Mouse (Mus musculus): ENCODE results near the gene Gldc. TPM values are rescaled to one million over a fixed set of nuclear protein-coding genes. Genes with fewer than 3 reads are reported as not detected.

Gldc gene
- total RNA-seq, 1 experiment from 2014 or later, result 0.18 TPM

DNA sequence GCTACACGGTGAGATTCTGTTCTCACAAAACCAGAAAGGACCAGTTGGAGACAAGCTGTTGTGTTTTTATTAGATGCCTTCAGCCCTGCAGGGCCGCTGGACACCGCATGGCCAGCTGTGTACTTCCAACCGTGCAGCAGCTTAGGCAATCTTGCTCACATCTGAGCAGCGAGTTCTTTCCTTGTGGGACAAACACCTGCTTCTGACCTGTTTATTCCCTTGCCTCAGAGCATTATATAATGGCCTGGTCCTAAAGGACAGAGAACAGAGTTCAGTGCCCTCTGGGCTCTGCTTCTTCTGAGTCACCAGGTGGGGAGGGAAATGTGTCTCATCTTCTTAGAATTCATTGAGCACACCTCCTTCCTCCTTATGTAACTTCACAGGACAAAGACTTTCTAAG is 12.4 kb downstream of the Gldc start:
- ATAC-seq (replicated peaks; ENCODE audit: low read depth, poor library complexity, severe bottlenecking), result no peak

DNA sequence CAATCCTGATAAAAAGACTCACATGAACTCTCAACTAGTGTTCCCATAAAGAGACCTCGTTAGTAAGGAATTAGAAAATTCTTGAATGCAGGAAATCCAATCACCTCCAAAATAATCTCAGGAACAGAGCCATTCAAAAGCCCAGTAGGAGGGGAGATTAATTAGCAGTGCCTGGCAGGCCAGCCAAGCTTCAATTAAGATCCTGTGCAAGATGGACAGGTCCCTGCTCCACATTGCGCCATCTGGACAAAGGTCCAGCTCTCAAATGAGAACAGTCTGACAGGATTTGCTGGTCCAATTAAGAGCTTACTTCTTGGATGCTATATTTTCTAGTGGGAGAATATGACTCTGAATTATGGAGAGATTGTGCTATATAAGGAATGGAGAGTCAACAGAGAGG is 15.2 kb downstream of the Gldc start:
- ATAC-seq (replicated peaks; ENCODE audit: low read depth, poor library complexity, severe bottlenecking), result no peak

- ATAC-seq (replicated peaks; ENCODE audit: low read depth, poor library complexity, severe bottlenecking), result no peak
Observed at GRCm38 (mm10) chr19:30158189-30158588, 17.0 kb downstream of the Gldc start.

DNA sequence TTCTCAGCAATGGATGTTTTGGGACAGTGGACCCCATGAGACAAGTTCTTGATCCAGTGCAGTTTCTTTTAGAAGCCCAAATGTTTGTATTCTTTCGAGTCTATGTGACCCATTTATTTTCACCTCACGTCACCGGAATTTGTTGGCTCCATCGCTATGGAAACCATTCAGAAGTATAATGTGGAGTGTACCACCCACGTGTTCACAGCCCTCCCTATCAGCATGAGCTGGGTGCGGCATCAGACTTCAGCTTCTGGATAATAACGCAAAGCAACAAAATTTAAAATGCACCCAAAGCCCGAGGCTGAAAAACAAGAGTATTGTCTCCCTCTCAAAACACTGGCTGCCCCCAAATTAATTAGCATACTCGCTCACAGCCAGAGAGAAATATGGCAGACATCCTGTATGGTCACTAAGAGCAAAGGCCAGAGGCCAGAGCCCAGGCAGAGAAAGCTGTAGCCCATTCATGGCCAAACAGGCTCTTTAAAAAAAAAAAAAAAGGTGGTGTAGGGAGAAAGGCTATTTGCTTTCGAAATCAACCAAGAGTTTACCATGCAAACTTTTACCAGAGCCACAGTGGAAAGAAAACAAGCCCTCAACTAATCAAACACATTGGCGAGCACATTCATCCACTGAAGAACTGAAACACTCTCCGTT is 18.1 kb downstream of the Gldc start:
- no peak for ATAC-seq (replicated peaks; ENCODE audit: low read depth, poor library complexity, severe bottlenecking)

- no peak for ATAC-seq (replicated peaks; ENCODE audit: low read depth, poor library complexity, severe bottlenecking)
Observed at GRCm38 (mm10) chr19:30153729-30154128, 21.5 kb downstream of the Gldc start.

DNA sequence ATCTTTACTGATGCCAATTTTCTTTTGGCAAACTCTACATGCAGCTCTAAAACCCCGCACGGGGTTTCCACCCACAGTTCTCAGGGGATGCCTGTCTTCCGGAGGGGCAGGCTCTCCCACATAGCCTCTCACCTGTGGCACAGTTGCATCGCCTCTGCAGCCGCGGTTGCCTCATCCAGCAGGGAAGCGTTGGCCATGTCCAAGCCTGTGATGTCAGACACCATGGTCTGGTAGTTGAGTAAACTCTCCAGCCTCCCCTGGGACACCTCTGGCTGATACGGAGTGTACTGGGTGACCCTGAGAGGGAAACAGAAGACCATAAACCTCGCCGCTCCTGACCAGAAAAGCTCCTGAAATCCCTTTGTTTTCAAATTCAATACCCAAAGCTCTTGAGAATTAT is 23.9 kb downstream of the Gldc start:
- ATAC-seq (replicated peaks; ENCODE audit: low read depth, poor library complexity, severe bottlenecking), result no peak

- ATAC-seq (replicated peaks; ENCODE audit: low read depth, poor library complexity, severe bottlenecking), result no peak
Observed at GRCm38 (mm10) chr19:30149238-30149805, 25.9 kb downstream of the Gldc start.

- no peak for ATAC-seq (replicated peaks; ENCODE audit: low read depth, poor library complexity, severe bottlenecking)
Observed at GRCm38 (mm10) chr19:30147306-30147705, 27.9 kb downstream of the Gldc start.

GRCm38 (mm10) chr19:30146761-30147160 is 28.5 kb downstream of the Gldc start:
- no peak for ATAC-seq (replicated peaks; ENCODE audit: low read depth, poor library complexity, severe bottlenecking)

- no peak for ATAC-seq (replicated peaks; ENCODE audit: low read depth, poor library complexity, severe bottlenecking)
Observed at GRCm38 (mm10) chr19:30145106-30145505, 30.1 kb downstream of the Gldc start.

- ATAC-seq (replicated peaks; ENCODE audit: low read depth, poor library complexity, severe bottlenecking), result no peak
Observed at GRCm38 (mm10) chr19:30136308-30136707, 38.9 kb downstream of the Gldc start.

DNA sequence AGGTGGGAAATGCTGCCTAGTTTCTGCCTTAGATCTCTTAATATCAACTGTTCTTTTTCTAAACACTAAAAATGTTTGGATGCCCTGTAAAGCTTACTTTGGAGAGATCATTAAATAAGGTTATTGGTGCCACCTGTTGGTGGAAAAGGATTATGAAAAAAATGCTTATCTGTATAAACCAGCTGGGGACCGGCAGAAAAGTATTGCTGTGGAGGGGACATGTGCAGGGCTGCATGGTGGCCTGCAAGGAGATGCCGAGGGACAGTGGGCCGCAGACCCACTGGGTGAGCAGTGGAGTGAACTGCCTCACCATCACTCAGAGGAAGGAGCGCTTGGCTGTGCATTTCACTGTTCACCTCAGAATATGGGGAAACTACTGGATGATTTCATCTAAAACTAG is 47.1 kb downstream of the Gldc start:
- ATAC-seq (replicated peaks; ENCODE audit: low read depth, poor library complexity, severe bottlenecking), result peak; percentile 65

DNA sequence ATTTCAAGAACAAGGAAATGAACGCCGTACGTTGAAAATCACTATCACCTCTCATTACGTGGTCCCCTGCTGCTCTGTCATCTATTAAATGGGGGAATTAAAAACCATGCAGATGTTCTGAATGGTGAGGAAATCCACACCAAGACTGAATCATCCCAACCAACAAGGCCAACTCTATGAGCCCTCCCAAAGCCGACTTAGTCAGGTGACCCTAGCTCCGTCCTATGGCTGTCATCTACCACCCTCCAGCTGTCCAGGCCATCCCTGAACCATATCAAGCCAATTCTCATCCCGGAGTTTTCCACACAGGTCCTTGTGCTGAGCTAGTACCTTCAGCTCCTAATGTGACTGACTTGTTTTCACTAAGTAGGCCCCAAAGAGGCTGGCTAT is 49.6 kb downstream of the Gldc start:
- no peak for ATAC-seq (replicated peaks; ENCODE audit: low read depth, poor library complexity, severe bottlenecking)

GRCm38 (mm10) chr19:30124999-30125669 is 50.1 kb downstream of the Gldc start:
- no peak for ATAC-seq (replicated peaks; ENCODE audit: low read depth, poor library complexity, severe bottlenecking)

- ATAC-seq (replicated peaks; ENCODE audit: low read depth, poor library complexity, severe bottlenecking), result no peak
Observed at GRCm38 (mm10) chr19:30118344-30119312, 56.6 kb downstream of the Gldc start.

- no peak for ATAC-seq (replicated peaks; ENCODE audit: low read depth, poor library complexity, severe bottlenecking)
Observed at GRCm38 (mm10) chr19:30117775-30118174, 57.5 kb downstream of the Gldc start.

GRCm38 (mm10) chr19:30117241-30117640 is 58.0 kb downstream of the Gldc start:
- no peak for ATAC-seq (replicated peaks; ENCODE audit: low read depth, poor library complexity, severe bottlenecking)

DNA sequence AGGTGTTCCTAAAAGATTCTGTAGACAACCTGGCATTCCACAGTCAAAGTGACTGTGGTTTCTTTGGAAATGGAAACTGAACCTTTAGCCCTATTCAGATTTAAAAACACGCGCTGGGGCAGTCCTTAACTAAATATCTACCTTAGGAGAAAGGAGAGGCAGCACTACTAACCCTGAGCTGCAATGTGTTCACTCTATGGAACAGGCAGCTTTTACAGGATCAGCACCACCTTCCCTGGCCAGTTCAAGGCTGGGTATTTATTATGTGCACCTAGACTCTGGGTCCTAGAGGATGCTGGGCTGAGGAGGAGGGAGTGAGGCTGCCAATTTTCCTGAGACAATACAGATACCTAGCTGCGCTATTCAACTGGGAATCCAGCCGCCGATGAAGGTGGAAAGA is 59.6 kb downstream of the Gldc start:
- ATAC-seq (replicated peaks; ENCODE audit: low read depth, poor library complexity, severe bottlenecking), result no peak

DNA sequence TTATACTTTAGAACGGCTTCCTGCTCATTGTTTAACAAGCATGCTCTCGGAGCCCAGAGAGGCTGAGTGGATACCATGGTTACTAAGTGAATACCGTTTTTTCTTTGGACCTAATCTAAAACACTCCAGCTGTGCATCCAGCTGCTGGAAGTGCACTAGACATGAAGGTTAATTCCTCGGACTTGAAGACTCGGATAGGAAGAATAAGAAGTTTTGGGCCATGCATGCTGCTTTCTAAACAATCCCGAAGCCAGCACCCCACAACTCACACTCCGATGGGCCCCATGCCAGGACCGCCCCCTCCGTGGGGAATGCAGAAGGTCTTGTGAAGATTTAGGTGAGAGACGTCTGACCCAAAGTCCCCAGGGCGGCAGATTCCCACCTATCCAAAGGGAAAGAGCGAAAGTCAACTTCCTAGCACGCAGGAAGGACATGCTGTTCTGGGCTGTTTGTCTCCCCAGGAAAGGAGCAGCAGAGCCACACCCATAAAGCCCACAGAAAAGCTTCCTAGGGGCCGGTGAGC is 60.2 kb downstream of the Gldc start:
- no peak for ATAC-seq (replicated peaks; ENCODE audit: low read depth, poor library complexity, severe bottlenecking)

DNA sequence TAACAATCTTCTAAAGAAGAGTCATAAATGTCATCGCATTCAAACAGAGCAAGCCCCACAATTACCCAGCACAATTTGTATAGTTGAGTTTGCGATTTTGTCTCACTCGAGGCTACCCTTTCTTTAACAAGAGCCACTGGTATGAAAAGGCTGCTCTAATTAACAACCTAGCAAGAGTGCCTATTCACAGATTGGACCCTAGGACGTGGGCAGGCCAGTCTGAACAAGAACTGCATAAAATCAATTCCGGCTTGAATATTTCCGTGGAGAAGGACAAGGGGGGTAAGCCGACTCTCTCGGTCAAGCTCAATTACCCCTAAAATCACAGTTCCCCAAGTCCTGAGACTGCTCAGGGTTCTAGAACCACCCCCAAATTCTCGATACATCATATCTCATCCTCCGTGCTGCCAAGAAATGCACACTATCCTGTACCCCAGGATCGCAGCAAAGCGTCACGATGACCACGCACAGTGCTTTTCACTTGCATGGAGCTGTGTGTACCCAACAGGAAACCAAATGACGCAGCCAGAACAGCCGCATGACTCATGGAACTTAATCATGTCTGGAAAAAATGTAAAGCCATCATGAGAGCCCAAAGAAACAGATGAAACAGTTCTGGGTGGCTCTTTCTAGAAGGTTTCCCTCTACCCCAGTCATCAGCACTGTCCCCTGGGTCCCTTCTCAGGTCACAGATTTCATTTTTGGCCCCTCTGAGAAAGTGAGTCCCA is 62.1 kb downstream of the Gldc start:
- ATAC-seq (replicated peaks; ENCODE audit: low read depth, poor library complexity, severe bottlenecking), result no peak
